Mouse (Mus musculus): ENCODE data around the gene Pias4. TPM values are rescaled to one million over a fixed set of nuclear protein-coding genes. Genes with fewer than 3 reads are reported as not detected.

The Pias4 gene
- polyA plus RNA-seq, 1 experiment from 2014 or later = 49.2 TPM

DNA sequence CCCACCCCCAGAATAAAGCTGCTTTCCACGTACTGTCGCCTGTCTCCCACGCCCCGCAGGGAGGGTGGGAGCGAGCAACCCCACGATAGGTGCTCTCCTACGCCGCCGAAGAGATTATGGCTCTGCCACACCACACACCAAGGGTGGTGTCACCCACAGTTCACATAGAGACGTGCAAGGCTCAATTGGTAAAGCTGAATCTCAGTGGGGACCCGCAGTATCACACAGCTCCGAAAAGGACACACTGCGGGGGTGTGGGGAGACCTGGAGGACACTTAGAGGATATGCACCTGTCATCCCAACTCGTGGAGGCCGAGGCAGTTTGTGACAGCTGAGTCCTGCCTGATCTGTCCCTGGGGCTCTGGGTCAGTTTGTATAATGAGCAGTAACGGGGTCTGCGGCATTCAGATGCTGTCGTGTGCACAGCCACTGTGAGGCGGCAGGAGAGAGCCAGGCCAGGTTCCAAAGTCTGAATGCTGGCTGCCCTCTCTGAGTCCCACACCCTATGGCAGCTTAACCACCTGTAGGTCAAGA, 25.3 kb upstream of the Pias4 start:
- Histone ChIP-seq H3K27ac (replicated peaks; ENCODE audit: low read depth, low read length) (peak overlapping the region; percentile 97), H3K9me3 (ENCODE audit: control insufficient read depth, low read length) (no peaks in the 10 kb centered on the region), H3K27me3 (ENCODE audit: control insufficient read depth, insufficient read depth, low read length) (peaks cover 19% of the 10 kb centered on the region; the same call in 1 of the 2 replicates), H3K4me2 (ENCODE audit: low read length) (peak overlapping the region; percentile 97), H3K9ac (replicated peaks; ENCODE audit: low read length) (peak overlapping the region; percentile 73), H3K36me3 (ENCODE audit: control insufficient read depth, insufficient read depth, low read length) (peaks cover 20% of the 10 kb centered on the region), H3K4me3 (replicated peaks; ENCODE audit: low read depth, low read length) (peak overlapping the region; percentile 63), H3K4me1 (ENCODE audit: control insufficient read depth, insufficient read depth, low read length) (peaks cover 9% of the 10 kb centered on the region; the same call in 1 of the 2 replicates)
- WGBS = 1% methylated on average over 19 of the region's 19 CpGs
- ATAC-seq (ENCODE audit: low FRiP score, low TSS enrichment) (peak; percentile 11), DNase-seq (peak; percentile 64)

DNA sequence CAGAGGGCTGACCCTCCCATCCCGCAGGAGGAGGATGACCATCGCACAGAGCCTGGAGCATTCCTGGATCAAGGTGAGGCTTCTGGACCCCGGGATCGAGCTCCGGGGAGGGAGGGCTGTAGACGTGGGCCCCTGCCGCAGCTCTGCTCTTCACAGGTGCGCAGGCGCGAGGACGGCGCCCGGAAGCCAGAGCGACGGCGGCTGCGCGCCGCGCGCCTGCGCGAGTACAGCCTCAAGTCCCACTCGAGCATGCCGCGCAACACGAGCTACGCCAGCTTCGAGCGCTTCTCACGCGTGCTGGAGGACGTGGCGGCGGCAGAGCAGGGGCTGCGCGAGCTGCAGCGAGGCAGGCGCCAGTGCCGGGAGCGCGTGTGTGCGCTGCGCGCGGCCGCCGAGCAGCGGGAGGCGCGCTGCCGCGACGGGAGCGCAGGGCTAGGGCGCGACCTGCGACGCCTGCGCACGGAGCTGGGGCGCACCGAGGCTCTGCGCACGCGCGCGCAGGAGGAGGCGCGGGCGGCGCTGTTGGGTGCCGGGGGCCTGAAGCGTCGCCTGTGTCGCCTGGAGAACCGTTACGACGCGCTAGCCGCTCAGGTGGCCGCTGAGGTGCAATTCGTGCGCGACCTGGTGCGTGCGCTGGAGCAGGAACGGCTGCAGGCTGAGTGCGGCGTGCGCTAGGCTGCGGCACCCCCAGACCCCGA, 24.7 kb upstream of the Pias4 start:
- H3K27me3 ChIP-seq (ENCODE audit: control insufficient read depth, insufficient read depth, low read length) = peaks cover 19% of the 10 kb centered on the region; the same call in 1 of the 2 replicates
- no peaks in the 10 kb centered on the region for H3K9me3 ChIP-seq (ENCODE audit: control insufficient read depth, low read length)
- under 1% methylated on average over 93 of the region's 93 CpGs for WGBS
- peaks cover 9% of the 10 kb centered on the region; the same call in 1 of the 2 replicates for H3K4me1 ChIP-seq (ENCODE audit: control insufficient read depth, insufficient read depth, low read length)
- H3K27ac ChIP-seq (replicated peaks; ENCODE audit: low read depth, low read length) = peak overlapping the region; percentile 97
- peak overlapping the region; percentile 63 for H3K4me3 ChIP-seq (replicated peaks; ENCODE audit: low read depth, low read length)
- DNase-seq (peak; percentile 95), ATAC-seq (ENCODE audit: low FRiP score, low TSS enrichment) (peak; percentile 90)
- peak overlapping the region; percentile 73 for H3K9ac ChIP-seq (replicated peaks; ENCODE audit: low read length)
- H3K4me2 ChIP-seq (ENCODE audit: low read length) = peak overlapping the region; percentile 97
- H3K36me3 ChIP-seq (ENCODE audit: control insufficient read depth, insufficient read depth, low read length) = peaks cover 20% of the 10 kb centered on the region

DNA sequence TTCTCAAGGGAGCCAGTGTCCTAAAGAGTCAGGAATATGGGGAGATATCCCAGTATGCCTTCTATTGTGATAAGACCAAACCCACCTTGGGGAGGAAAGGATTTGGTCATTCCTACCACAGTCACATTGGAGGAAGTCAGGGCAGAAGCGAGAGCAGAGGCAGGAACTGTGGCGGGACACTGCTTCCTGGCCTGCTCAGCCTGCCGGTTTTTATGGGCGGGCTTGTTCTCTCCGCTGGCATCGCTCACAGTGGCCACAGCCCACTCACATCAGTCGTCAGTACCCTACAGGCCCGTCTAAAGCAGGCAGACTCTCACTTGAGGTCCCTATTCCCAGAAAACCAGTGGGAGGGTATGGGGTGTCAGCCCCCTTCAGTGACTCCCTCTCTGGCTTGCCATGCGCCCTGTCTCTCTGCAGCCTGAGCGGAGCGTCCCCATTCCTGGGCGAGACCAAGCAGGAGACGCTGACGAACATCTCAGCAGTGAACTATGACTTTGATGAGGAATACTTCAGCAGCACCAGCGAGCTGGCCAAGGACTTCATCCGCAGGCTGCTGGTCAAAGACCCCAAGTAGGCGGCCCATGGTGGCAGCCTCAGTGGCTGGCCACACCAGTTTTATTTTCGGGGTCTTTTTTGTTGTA, 23.7 kb upstream of the Pias4 start:
- peak overlapping the region; percentile 97 for H3K4me2 ChIP-seq (ENCODE audit: low read length)
- H3K4me3 ChIP-seq (replicated peaks; ENCODE audit: low read depth, low read length) = peak overlapping the region; percentile 63; the same call in 1 of the 2 replicates
- no peak overlapping the region for H3K9ac ChIP-seq (replicated peaks; ENCODE audit: low read length)
- H3K9me3 ChIP-seq (ENCODE audit: control insufficient read depth, low read length) = no peaks in the 10 kb centered on the region
- peaks cover 15% of the 10 kb centered on the region; the same call in 1 of the 2 replicates for H3K27me3 ChIP-seq (ENCODE audit: control insufficient read depth, insufficient read depth, low read length)
- H3K36me3 ChIP-seq (ENCODE audit: control insufficient read depth, insufficient read depth, low read length) = peaks cover 30% of the 10 kb centered on the region
- H3K27ac ChIP-seq (replicated peaks; ENCODE audit: low read depth, low read length) = 0 out of 2 replicates have a peak overlapping the region, but pooled peaks have one; percentile 97
- DNase-seq (no peak), ATAC-seq (ENCODE audit: low FRiP score, low TSS enrichment) (no peak)
- peaks cover 9% of the 10 kb centered on the region; the same call in 1 of the 2 replicates for H3K4me1 ChIP-seq (ENCODE audit: control insufficient read depth, insufficient read depth, low read length)
- 91% methylated on average over 18 of the region's 18 CpGs for WGBS

DNA sequence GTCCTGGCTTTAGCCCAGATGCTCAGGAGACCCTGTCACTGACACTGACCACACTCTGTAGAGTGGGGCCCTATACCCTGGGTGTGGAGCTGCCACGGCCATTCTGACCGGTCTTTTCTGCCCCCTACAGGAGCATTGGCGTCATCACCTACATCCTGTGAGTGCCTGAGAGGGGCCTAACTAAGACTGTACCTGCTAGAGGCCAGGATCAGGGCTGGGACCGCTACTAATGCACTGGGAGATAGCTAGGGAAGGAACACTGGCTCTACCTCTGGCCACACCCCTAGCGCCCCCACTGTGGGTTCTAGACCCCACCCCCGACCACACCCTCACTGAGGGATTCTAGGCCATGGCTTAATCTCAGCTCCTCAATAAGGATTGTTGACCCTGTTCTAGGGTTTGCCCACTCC, 23.2 kb upstream of the Pias4 start:
- Histone ChIP-seq H3K27me3 (ENCODE audit: control insufficient read depth, insufficient read depth, low read length) (peaks cover 11% of the 10 kb centered on the region; the same call in 1 of the 2 replicates), H3K4me1 (ENCODE audit: control insufficient read depth, insufficient read depth, low read length) (peaks cover 9% of the 10 kb centered on the region; the same call in 1 of the 2 replicates), H3K9ac (replicated peaks; ENCODE audit: low read length) (no peak overlapping the region), H3K27ac (replicated peaks; ENCODE audit: low read depth, low read length) (no peak overlapping the region), H3K9me3 (ENCODE audit: control insufficient read depth, low read length) (no peaks in the 10 kb centered on the region), H3K4me2 (ENCODE audit: low read length) (no peak overlapping the region), H3K4me3 (replicated peaks; ENCODE audit: low read depth, low read length) (no peak overlapping the region), H3K36me3 (ENCODE audit: control insufficient read depth, insufficient read depth, low read length) (peaks cover 32% of the 10 kb centered on the region)
- ATAC-seq (ENCODE audit: low FRiP score, low TSS enrichment) = no peak
- WGBS = 74% methylated on average over 6 of the region's 6 CpGs
- no peak for DNase-seq

DNA sequence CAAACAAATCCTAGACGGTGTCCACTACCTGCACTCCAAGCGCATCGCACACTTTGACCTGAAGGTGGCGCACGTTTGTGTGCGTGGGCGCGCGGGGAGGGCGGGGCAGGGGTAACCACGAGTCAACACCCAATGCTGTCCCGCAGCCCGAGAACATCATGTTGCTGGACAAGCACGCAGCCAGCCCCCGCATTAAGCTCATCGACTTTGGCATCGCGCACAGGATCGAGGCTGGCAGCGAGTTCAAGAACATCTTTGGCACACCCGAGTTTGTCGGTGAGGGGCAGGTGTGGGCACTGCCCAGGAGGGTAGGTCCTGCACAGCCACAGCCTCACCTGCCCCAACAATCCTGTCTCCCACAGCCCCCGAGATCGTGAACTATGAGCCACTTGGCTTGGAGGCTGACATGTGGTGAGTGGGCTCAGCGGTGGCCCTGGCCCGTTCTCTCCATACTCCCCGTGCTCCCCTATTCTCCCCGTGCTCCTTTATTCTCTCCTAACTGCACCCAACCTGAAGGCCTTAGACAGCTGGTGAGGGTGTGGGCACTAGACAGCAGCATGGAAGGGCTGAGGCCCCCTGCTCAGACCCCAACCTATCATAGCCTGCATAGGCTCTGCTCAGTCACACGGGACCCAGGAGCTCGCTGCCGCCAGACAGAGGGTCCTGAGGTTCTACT, 22.7 kb upstream of the Pias4 start:
- Histone ChIP-seq H3K36me3 (ENCODE audit: control insufficient read depth, insufficient read depth, low read length) (peaks cover 37% of the 10 kb centered on the region), H3K4me2 (ENCODE audit: low read length) (no peak overlapping the region), H3K4me3 (replicated peaks; ENCODE audit: low read depth, low read length) (no peak overlapping the region), H3K27me3 (ENCODE audit: control insufficient read depth, insufficient read depth, low read length) (peaks cover 7% of the 10 kb centered on the region; the same call in 1 of the 2 replicates), H3K9ac (replicated peaks; ENCODE audit: low read length) (no peak overlapping the region), H3K4me1 (ENCODE audit: control insufficient read depth, insufficient read depth, low read length) (peaks cover 9% of the 10 kb centered on the region; the same call in 1 of the 2 replicates), H3K9me3 (ENCODE audit: control insufficient read depth, low read length) (no peaks in the 10 kb centered on the region), H3K27ac (replicated peaks; ENCODE audit: low read depth, low read length) (no peak overlapping the region)
- 70% methylated on average over 31 of the region's 31 CpGs for WGBS
- no peak for ATAC-seq (ENCODE audit: low FRiP score, low TSS enrichment)
- no peak for DNase-seq

DNA sequence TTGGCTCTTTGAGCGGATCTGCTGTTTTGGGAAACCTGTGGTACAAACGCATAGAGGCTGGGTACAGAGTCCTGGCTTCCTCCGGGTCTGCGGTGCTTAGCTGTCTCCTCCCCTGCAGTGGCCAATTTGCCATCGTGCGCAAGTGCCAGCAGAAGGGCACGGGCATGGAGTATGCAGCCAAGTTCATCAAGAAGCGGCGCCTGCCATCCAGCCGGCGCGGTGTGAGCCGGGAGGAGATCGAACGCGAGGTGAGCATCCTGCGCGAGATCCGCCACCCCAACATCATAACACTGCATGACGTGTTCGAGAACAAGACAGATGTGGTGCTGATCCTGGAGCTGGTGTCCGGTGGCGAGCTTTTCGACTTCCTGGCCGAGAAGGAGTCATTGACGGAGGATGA, 22.1 kb upstream of the Pias4 start:
- 81% methylated on average over 26 of the region's 26 CpGs for WGBS

DNA sequence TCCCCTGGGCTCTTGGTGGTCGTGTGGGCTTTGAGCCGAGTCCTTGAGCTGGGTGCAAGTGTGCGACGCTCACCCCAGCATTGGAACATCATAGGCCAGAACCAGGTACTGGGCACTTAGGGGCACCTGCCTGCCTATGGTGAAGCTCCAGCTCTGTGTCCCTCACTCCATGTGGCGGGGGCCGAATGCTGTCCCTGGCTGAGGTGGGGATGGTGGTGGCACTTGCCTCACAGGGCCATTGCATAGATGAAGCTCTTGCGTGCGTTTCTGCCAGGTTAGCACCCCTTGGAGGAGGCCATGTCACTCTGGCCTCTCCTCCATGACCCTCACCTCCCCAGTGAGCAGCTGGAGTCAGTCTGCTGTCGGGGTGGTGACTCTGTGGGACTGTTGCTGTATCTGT, 19.4 kb upstream of the Pias4 start:
- no peak overlapping the region for H3K4me3 ChIP-seq (replicated peaks; ENCODE audit: low read depth, low read length)
- no peak overlapping the region for H3K9ac ChIP-seq (replicated peaks; ENCODE audit: low read length)
- ATAC-seq (ENCODE audit: low FRiP score, low TSS enrichment) (no peak), DNase-seq (no peak)
- no peak overlapping the region for H3K4me2 ChIP-seq (ENCODE audit: low read length)
- peaks cover 15% of the 10 kb centered on the region for H3K4me1 ChIP-seq (ENCODE audit: control insufficient read depth, insufficient read depth, low read length)
- H3K27me3 ChIP-seq (ENCODE audit: control insufficient read depth, insufficient read depth, low read length) = no peaks in the 10 kb centered on the region
- peaks cover 55% of the 10 kb centered on the region for H3K36me3 ChIP-seq (ENCODE audit: control insufficient read depth, insufficient read depth, low read length)
- H3K27ac ChIP-seq (replicated peaks; ENCODE audit: low read depth, low read length) = no peak overlapping the region
- no peaks in the 10 kb centered on the region for H3K9me3 ChIP-seq (ENCODE audit: control insufficient read depth, low read length)
- WGBS = 96% methylated on average over 9 of the region's 9 CpGs

More for the DNA sequence above, 22.1 kb upstream of the Pias4 start:
- DNase-seq = no peak
- Histone ChIP-seq H3K4me3 (replicated peaks; ENCODE audit: low read depth, low read length) (no peak overlapping the region), H3K9me3 (ENCODE audit: control insufficient read depth, low read length) (no peaks in the 10 kb centered on the region), H3K4me1 (ENCODE audit: control insufficient read depth, insufficient read depth, low read length) (peaks cover 9% of the 10 kb centered on the region; the same call in 1 of the 2 replicates), H3K9ac (replicated peaks; ENCODE audit: low read length) (no peak overlapping the region), H3K27ac (replicated peaks; ENCODE audit: low read depth, low read length) (no peak overlapping the region), H3K36me3 (ENCODE audit: control insufficient read depth, insufficient read depth, low read length) (peaks cover 42% of the 10 kb centered on the region), H3K4me2 (ENCODE audit: low read length) (no peak overlapping the region), H3K27me3 (ENCODE audit: control insufficient read depth, insufficient read depth, low read length) (peaks cover 1% of the 10 kb centered on the region; the same call in 1 of the 2 replicates)
- ATAC-seq (ENCODE audit: low FRiP score, low TSS enrichment) = no peak

DNA sequence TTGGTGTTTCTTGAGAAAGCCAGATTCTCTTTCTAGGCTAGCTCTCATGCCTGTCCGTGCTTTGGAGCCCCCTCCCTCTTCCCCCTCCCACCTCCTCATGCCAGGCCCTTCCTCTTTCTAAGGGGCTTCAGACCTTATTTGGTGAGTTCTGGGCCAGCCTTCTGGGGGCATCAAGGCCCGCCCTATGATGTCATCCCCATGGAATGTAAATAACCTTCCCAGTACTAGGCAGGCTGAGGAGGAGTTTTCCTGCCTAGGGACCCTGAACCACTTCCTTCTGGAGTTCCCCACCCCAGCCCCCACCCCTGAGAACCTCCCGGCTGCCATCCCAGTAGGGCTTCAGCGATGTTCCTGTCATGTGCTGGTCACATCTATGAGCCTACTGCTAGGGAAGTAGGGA, 17.0 kb upstream of the Pias4 start:
- 75% methylated on average over 4 of the region's 4 CpGs for WGBS
- Histone ChIP-seq H3K4me2 (ENCODE audit: low read length) (0 out of 2 replicates have a peak overlapping the region, but pooled peaks have one; percentile 4), H3K9me3 (ENCODE audit: control insufficient read depth, low read length) (no peaks in the 10 kb centered on the region), H3K9ac (replicated peaks; ENCODE audit: low read length) (no peak overlapping the region), H3K4me1 (ENCODE audit: control insufficient read depth, insufficient read depth, low read length) (peaks cover 11% of the 10 kb centered on the region), H3K4me3 (replicated peaks; ENCODE audit: low read depth, low read length) (no peak overlapping the region), H3K36me3 (ENCODE audit: control insufficient read depth, insufficient read depth, low read length) (peaks cover 66% of the 10 kb centered on the region), H3K27ac (replicated peaks; ENCODE audit: low read depth, low read length) (no peak overlapping the region), H3K27me3 (ENCODE audit: control insufficient read depth, insufficient read depth, low read length) (no peaks in the 10 kb centered on the region)
- ATAC-seq (ENCODE audit: low FRiP score, low TSS enrichment) (no peak), DNase-seq (no peak)
